Mouse (Mus musculus) frontal cortex, postnatal 25 days (tissue): ENCODE measurements around the gene Uggt1.

Experiments used
- DNase-seq, 2 experiments: peaks; one replicate each; pipeline ENCODE4 v3.0.0; 2022; ENCODE audit warnings: low spot score in 2 of 2

The Uggt1 gene

DNA sequence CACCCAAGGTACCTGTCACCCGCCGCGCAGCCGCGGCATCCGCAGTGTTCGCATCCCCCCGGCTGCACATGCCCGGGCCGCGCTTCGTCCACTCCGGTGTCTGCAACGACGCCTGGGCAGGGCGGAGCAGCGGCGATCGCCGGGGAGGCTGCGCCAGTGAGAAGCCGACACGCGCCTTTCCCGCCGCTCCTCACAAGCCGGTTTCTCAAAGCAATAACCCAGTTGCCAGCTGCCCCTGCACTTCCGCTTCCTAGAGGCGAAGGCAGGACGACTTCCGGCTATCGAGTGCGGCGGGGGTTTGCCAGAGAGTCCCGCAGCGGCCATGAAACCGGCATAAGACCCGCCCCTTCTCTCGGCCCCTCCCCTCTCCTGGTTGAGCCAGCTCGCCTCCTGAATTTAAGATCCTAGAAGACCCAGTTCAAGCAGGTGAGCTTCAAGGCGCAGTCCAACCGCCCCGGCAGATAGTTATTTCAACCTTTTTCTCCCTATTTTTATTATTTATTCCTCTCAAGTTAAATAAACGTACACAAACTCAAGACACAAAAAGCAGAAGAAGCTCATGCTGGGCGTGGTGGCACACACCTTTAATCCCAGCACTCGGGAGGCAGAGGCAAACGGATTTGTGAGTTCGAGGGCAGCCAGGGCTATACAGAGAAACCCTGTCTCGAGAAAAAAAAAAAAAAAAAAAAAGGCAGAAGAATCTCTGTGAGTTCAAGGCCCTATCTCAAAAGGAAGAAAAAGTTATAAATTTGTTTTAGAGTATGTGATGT lies at the start of gene Uggt1:
Gene Uggt1 (minus strand): TSS at position 663 of the 770 bp plus-strand sequence.
- DNase-seq, result peak; percentile 77 to 84

DNA sequence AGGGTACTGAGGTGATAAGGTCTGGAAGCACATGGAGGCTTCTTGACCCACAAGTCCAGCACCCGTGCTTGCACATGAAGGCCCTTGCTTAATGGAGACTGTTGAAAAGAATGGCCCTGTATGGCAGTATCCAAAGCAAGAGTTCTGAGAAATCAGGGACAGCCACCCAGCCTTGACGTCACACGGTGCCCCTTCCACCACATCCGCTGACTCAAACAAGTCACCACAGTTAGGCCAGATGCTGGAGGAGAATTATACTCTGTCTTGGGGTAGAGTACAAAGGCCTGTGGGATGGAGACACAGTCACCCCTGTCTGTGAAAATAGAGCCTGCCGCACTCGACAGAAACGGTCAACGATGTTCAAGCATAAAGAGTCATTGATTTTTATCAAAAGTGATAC lies 49.0 kb upstream of the Uggt1 start:
- DNase-seq, result no peak

DNA sequence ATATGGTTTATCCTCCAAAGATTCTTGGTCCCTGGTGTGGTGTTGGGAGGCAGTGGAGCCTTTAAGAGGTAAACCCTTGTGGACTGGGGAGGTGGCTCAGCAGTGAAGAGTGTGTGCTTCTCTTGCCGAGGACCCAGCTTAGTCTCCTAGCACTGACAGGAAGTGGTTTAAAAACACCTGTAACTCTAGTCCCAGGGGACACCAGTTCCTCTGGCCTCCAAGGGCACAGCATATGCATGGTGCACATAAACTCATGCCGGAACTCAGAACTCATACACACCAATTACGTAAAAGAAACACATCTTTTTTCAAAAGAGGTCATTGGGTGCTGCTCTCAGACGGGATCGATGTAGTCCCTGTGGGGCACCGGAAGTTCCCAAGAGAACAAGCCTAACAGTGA lies 37.3 kb upstream of the Uggt1 start:
- DNase-seq, result no peak

DNA sequence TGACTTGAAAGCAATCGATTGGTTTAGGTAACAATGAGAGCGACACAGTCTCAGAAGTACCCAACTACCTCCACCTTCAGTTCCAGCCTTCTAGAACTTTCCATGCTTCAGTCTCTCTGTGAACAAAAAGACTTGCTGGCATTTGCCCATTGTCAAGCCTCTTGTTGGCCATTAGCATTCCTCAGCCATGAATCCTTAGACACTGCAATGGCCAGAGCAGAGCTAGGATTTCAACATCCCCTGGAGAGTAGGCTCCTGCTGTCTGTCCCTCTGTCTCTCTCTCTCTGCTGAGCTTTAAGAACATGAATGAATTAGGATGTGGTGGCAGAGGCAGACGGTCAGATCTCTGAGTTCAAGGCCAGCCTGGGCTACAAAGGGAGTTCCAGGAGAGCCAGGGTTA lies 36.4 kb upstream of the Uggt1 start:
- DNase-seq, result no peak

DNA sequence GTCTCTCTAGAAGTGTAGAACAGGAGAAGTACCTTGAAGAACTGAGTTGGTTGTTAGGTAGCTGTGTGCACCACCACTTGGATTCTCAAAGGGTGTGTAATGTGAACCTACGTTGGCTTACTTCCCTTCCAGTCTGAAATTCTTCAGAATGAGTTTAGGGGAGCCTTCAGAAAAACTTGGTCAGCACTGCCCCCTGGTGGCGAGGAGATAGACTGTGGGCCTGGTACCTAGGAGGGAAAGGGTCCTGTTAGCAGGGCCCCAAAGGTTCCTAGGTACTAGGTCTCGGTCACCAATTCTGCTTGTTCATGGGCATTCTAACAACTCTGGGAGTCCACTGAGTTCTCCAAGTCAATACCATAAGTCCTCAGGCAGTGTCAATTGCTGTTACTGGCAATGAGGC lies 34.7 kb upstream of the Uggt1 start:
- peak; percentile 78 to 81 for DNase-seq

DNA sequence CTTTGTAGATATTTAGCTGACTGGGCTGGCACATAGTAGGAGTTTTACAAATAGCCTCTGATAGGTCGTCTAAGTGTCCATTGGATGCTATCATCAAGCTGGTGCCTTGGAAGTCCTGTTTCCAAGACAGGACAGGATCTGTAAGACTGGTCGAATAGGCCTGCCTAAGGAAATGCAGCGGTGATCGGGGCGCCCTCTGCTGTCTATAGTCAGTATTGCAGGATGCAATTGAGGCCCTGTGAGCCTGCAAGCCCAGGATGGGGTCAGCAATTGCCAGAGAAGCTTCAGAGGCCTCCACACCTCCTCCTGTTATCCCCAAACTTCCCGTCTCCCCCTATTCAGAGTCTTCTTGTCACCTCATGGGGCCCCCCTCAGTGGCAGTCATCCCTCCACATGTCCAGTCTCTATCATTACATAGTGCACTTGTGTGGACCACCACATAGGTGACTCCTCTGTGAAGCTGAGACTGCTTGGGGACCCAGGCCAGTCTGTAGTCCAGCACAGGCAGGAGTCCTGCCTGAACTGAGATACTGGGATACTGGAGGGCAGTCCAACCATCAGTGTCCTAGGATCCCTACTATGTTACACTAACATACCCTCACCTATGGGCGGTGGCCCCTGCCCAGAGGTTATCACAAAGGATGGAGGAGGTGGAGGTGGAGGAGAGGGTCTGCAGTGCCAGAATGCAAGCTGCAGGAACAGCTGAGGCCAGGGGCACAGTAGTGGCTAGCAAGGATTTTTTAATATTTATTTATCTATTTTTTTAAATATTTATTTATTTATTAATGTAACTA lies 32.9 kb upstream of the Uggt1 start:
- peak; percentile 60 to 72 for DNase-seq

DNA sequence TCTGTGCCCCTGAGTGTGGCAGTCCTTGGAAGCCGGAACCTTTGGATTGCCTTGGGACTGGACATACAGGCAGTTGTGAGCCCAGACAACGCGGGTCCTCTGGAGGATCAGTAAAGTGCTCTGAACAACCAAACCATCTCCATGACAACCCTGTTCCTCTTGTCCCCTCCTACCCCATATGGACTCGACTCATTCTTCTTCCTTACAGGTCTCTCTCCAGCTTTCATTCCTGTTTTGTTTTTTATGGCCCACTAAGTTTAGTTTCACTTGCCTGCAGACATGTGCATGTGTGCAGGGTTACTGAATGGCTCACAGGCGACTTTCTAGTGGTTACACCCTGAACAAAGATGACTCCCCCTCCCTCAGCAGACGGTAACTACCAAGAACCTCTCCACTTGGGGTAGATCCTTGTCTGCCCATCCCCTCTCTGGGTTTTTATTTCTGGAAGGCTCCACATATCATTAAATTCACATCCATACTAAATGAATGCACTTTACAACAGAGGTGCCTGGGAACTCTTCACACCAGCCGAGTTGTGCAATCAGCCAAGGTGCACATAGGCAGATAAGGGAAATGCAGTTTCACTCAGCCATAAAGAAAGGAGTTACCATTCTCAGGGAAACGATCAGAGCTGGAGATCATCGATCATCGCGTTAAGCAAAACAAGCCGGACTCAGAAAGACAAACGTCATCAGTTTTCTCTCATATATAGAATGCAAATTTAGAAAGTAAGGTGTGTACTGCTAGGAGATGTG lies 31.3 kb upstream of the Uggt1 start:
- DNase-seq, result no peak

DNA sequence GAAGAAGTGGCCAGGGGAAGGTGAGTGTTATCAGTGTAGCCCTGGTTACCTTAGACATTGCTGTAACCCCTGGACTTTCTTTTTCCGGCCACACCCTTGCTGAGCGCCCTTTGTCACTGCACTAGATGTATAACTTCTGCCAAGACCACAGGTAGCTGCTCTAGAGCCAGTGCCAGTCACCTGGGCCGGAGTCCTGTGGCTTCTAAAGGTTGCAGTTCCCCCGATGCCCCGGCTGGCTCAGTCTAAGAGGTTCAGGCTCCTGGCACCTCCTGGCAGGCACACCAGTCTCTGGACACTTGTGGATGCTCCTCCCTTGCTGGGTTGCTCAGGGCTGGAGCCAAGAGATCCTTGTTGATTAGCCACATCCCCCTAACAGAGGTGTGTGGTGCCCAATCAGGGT lies 29.9 kb upstream of the Uggt1 start, which contains the start of gene Neurl3:
Gene Neurl3 (minus strand): TSS at position 225 of the 400 bp plus-strand sequence.
- DNase-seq, result no peak

DNA sequence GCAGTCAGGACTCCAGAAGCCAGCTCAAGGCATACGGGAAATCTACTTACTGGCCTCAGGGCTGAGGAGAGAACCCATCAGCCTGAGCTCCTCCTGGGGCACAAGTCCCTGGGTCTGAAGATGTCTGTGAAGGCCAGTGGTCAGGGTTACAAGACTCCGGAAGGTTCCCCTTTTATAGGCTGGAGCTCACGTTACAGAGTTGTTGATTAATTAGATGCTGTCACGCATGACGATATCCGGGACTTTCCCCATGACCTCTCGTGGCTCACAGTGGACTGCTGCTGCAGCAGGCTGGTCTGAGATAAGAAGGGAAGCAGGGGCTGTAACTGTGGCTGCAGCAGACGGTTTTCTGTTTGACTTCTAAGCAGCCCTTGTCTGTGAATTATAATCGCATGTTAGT lies 28.8 kb upstream of the Uggt1 start:
- no peak for DNase-seq

DNA sequence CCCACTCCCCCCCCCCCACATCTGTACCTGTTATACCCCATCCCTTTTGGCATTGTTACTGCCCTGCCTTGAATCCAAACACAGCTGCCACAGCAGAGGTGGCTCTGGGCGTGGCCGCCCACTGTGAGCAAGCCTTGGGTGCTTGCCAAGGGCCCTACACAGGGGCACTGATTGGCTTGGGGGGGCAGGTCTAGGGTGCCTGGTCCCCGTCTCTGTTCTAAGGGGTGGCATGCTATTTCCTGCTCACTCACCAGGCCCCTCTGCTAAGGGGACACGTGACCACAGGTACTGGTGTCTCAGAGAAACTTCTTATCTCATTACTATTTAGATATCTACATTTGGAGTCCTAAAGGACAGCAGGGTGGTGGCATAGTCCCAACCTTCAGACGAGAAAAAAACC lies 28.0 kb upstream of the Uggt1 start:
- no peak for DNase-seq

DNA sequence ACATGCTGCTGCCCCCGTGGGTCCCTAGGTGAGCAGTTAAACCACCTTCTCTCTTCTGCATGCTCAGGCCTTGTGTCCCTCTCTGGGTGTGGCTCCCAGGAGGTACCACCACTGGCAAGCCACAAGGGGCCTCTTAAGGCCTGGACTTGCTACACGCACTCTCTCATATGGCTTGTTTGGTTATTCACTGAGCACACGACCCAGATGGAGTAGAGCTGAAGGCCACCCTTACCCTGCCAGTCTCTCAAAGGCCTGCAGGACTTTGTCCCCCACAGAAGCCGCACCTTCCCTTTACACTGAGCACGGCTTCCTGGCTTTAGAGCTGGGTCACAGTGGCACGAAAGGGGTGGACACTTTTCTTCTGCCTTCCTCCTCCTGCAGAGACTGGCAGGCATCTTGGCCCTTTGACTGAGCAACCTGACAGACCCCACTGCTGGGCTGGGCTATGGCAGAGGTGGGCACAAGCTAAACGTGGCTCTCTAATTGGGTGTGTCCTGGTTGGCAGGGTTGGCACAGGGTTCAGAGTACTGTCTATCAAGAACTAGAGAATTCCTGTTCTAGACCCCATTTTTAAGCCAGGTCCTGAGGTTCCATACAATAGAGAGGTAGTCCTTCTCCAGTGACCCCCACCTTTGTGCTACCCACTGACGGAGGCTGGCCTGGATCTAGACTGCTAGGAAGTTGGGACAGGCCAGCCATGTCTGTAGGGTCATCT lies 27.2 kb upstream of the Uggt1 start:
- DNase-seq, result no peak

DNA sequence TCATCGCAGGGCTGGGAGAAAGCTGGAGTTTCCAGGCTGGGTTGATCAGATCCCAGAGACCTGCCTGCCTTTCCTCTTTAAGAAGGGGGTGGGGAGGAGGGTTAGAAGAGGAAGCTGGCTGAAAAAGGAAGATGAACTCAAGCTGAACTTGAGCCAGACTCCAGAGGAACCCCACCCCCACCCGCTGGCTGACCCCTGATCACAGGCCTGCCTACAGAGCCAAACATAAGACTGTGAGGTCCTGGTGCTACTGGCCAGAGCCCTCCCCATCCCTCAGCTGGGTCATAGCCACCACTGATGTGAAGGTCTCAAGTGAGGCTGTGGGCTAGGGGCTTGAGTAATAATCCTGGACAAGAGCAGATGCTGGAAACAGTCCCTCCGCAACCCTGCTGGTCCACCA lies 26.1 kb upstream of the Uggt1 start:
- no peak for DNase-seq

DNA sequence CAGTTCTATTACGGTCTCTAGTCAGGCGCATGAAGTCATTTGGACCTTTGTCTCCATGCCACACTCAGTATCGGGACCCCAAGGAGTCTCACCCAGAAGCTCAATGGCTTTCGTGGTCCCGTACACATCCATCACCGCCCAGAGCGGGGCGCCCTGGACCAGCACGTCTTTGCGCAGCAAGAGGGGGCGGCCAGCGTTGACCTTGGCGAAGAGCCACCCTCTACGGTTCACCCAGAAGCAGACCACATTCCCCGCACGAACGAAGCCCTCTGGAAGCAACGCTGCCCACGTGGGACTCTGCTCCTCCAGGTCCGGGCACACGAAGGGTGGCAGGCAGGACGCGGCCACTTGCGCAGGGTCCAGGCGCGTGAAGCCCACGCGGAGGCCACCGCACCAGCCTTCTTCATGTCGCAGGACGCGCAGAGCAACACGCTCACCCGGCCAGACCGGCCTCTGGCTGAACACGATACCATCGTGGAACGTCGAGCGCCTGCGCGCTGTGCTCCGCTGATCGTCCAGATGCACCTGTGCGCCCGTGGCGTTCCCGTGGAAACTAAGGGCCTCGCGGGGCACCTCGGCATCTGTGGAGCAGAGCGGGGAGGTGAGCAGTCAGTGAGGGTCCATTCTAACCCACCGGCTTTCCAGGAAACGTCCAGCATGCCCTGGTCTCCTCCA lies 24.7 kb upstream of the Uggt1 start:
- DNase-seq, result no peak

DNA sequence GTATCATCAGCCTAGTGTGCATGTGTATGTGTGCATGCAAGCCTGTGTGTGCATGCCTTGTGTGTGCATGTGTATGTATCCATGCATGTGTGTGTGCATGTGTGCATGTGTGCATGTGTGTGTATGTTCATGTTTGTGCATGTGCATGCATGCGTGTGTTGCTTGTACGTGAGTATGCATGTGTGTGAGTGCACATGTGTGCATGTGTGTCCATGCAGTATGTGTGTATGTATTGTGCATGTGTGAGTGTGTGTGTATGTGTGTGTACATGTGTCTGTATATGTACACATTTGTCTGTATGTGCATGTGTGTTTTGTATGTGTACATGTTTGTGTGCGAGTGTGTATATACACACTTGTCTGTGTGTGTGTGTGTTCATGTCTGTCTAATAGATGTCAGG lies 23.1 kb upstream of the Uggt1 start:
- no peak for DNase-seq

DNA sequence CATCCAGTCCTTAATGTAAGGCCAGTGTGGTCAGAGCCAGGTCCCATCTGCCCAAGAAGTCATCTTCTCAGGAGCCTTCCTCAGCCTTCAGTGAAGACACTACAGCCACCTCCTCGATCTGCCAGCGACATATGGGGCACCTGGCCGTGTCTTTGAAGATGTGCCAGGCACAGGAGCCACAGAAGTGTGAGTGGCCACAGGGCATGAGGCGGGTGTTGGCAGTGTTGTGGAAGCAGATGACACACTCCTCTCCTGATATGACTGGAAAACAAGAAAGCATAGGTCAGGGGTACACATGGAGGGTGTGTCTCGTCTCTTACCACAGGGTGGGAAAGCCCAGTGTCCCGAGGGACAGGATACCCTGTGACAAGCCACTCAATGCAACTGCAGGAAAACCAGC lies 21.8 kb upstream of the Uggt1 start:
- DNase-seq, result no peak

DNA sequence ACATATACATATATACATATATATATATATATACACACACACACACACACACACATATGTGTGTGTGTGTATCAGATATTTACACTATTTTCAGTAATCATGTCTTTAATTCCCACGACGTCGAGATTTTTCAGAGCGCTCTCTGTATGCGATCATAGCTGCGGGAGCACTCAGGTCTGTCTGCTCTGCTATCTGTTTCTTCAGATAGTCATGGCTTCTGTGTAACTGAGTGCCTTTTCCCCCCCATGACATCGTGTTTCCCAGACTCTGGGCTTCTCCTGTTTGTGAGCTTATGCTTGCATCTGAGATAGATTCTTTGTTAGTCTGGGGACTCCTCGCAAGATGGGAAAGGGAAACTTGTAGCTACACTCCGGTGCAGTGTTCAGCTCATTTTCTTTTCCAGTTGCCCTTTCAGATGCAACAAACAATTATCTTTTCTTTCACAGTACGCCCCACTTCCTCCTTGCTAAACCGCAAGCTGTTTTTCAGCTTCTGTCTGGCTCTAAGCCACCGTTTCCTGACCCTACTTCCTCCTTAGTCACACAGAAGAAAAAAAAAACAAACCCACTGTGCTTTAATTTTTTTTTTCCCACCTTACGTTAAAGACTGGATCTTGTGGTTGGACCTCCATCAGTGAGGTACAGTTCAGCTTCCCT lies 19.4 kb upstream of the Uggt1 start:
- DNase-seq, result no peak

DNA sequence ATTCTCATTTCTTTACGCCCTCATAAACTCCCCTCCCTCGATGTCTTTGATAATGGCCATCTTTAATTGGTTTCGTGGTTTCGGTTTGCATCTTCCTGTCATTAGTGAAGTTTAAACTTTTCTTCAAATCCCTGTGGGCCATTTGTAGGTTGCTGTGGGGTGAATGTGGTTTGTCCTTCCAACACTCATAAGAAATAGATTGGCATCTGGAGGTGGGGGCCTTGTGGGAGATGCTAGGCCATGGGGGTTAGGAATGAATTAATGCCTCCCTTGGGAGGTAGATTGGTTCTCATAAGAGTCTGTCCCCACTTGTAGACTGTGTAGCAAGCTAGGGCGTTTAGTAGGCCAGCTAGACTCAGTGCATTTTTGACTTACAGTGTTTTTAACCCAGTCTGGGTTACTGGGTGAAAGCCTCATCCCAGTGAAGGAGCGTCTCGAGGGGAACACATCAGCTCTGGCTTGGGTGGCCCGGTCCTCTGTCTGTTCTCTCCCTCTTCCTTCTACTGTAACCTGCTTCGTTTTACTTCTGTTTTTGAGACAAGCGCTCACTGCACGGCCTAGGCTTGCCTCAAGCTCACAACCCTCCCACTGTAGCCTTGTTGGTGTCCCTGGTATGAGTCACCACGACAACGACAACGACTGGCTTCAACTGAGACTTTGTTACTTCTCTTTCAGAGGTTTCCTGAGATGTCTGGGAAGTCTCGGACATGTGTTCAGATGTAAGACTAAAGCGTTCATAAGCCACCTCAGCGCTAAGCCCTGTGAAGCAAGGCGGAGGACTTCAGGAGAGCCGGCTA lies 17.4 kb upstream of the Uggt1 start:
- DNase-seq, result no peak

DNA sequence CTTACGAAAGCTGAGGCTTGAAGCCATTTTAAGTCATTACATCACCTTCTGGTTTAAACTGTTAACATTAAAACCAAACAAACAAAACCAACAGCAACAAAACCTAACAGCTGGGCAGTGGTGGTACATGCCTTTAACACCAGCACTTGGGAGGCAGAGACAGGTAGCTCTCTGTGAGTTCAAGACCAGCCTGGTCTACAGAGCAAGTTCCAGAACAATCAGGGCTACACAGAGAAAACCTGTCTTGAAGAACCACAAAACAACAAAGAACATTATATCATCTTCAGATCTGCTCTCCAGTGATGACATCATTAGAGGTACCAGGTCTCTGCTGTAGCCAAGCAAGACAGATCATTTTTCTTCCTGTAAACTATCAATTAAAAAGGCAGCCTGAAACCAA lies 15.9 kb upstream of the Uggt1 start:
- no peak for DNase-seq

DNA sequence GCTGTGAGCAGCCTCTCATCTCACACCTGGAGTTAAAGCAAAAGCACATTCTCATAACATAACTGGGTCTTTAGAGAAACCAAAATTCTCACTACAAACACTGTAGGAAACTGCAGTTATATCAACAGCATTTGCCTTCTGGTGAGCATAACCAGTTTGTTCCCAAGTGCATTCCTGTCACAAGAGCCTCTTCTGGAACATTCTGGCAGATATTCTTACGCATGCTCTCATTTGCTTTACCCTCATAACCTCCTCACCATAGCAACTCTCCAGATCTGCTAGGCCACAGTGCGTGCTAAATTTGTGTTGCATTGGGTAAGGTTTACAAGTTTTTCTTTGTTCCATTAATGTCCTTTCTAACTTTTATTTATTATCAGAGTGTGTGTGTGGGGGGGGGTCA lies 14.8 kb upstream of the Uggt1 start:
- no peak for DNase-seq

DNA sequence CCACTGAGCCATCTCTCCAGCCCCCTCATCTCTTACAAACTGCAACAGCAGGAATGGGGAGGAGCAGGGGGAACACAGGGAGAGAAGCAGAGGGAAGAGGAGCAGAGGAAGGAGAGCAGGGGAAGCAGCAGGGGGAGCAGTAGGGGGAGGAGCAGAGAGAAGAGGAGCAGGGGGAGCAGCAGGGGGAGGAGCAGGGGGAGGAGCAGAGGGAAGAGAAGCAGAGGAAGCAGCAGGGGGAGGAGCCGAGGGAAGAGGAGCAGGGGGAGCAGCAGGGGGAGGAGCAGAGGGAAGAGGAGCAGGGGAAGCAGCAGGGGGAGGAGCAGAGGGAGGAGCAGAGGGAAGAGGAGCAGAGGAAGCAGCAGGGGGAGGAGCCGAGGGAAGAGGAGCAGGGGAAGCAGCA lies 14.1 kb upstream of the Uggt1 start:
- no peak for DNase-seq
